Mouse (Mus musculus): ENCODE measurements around the gene Secisbp2.

GRCm38 (mm10) chr13:51611500-51611899 lies 40.0 kb upstream of the Secisbp2 start:
- TF ChIP-seq CTCF (IDR thresholded peaks at IDR 0.05; ENCODE audit: low read depth, low read length), result no peak
- no peak for TF ChIP-seq POLR2A (IDR thresholded peaks at IDR 0.05; ENCODE audit: borderline replicate concordance, low read depth, low read length)
